In genomic region chr2:85013826-85014587, GRCm38 (mm10) we compare ENCODE assay signal across 19 mouse cellular contexts. TPM values are rescaled to one million over a fixed set of nuclear protein-coding genes. Genes with fewer than 3 reads are reported as not detected.
DNase-seq lines count a peak whose midpoint lies in the region; ATAC-seq and TF ChIP-seq lines count a peak whose summit lies in the region.
"Had no signal": no experiment of that assay in that cellular context is flagged by ENCODE, and none has a peak within 500 bp of the region (broad histone marks: within the 10 kb centered on the region; RNA-seq: fewer than 3 reads in every experiment).

No protein-coding gene starts in this region.

- peak; percentile 32 for DNase-seq in 416B (ENCODE audit: low read depth)
- DNase-seq in liver, postnatal 0 days = no peak
- DNase-seq in urinary bladder, postnatal 25 days (ENCODE audit: low spot score) = no peak
- no peak for DNase-seq in kidney, postnatal 14 days
- DNase-seq in heart, postnatal 36 days = no peak
- DNase-seq: adrenal gland, postnatal 14 days; cerebellum, adult 9-10 months; kidney, adult 11 months; kidney, postnatal 36 days; left cerebral cortex, postnatal 4 days; lung, embryonic 14.5 days had no signal

- WGBS in intestine, postnatal 0 days = 67% methylated on average over 5 of the region's 5 CpGs
- 77% methylated on average over 5 of the region's 5 CpGs for WGBS in intestine, embryonic 15.5 days
- 67% methylated on average over 5 of the region's 5 CpGs for WGBS in liver, postnatal 0 days (ENCODE audit: insufficient replicate concordance)

- H3K9ac ChIP-seq in intestine, postnatal 0 days (ENCODE audit: low read depth, low read length) = no peak overlapping the region
- H3K9ac ChIP-seq in intestine, embryonic 15.5 days = no peak overlapping the region
- no peak overlapping the region for H3K9ac ChIP-seq in liver, postnatal 0 days (replicated peaks)
- H3K9ac ChIP-seq: hindbrain, embryonic 12.5 days; lung, embryonic 14.5 days had no signal

- ATAC-seq in intestine, postnatal 0 days = no peak
- ATAC-seq in intestine, embryonic 15.5 days = no peak
- peak; percentile 59 for ATAC-seq in common myeloid progenitor, adult 5-6 weeks (replicated peaks; ENCODE audit: low read depth, poor library complexity, severe bottlenecking)
- ATAC-seq in liver, postnatal 0 days = no peak

- no peak overlapping the region for H3K27ac ChIP-seq in intestine, postnatal 0 days (ENCODE audit: low read depth, low read length)
- H3K27ac ChIP-seq in intestine, embryonic 15.5 days = no peak overlapping the region
- no peak overlapping the region for H3K27ac ChIP-seq in liver, postnatal 0 days (ENCODE audit: low read depth)
- H3K27ac ChIP-seq: hindbrain, embryonic 12.5 days had no signal

- no peak for TF ChIP-seq EP300 in liver, postnatal 0 days (IDR thresholded peaks at IDR 0.05; ENCODE audit: low read depth)

- H3K9me3 ChIP-seq in intestine, postnatal 0 days (ENCODE audit: control insufficient read depth) = no peaks in the 10 kb centered on the region
- H3K9me3 ChIP-seq in intestine, embryonic 15.5 days = no peaks in the 10 kb centered on the region
- no peaks in the 10 kb centered on the region for H3K9me3 ChIP-seq in liver, postnatal 0 days (ENCODE audit: low read length)
- H3K9me3 ChIP-seq: hindbrain, embryonic 12.5 days had no signal

- peaks cover 13% of the 10 kb centered on the region for H3K4me1 ChIP-seq in intestine, postnatal 0 days (replicated peaks; ENCODE audit: control insufficient read depth, insufficient read depth, low read length)
- H3K4me1 ChIP-seq in intestine, embryonic 15.5 days (replicated peaks) = peaks cover 16% of the 10 kb centered on the region
- peaks cover 29% of the 10 kb centered on the region for H3K4me1 ChIP-seq in liver, postnatal 0 days (ENCODE audit: insufficient read depth)
- H3K4me1 ChIP-seq: hindbrain, embryonic 12.5 days had no signal

- no peak overlapping the region for H3K4me2 ChIP-seq in intestine, postnatal 0 days (replicated peaks; ENCODE audit: low read depth)
- H3K4me2 ChIP-seq in intestine, embryonic 15.5 days (replicated peaks) = no peak overlapping the region
- no peak overlapping the region for H3K4me2 ChIP-seq in liver, postnatal 0 days (ENCODE audit: low read depth, low read length)
- H3K4me2 ChIP-seq: hindbrain, embryonic 12.5 days; lung, embryonic 14.5 days had no signal

- H3K36me3 ChIP-seq in intestine, postnatal 0 days (ENCODE audit: control insufficient read depth, insufficient read depth) = no peaks in the 10 kb centered on the region
- no peaks in the 10 kb centered on the region for H3K36me3 ChIP-seq in intestine, embryonic 15.5 days
- no peaks in the 10 kb centered on the region for H3K36me3 ChIP-seq in liver, postnatal 0 days (replicated peaks; ENCODE audit: insufficient read depth, low read length)
- H3K36me3 ChIP-seq: hindbrain, embryonic 12.5 days had no signal

- intact Hi-C loops in heart, postnatal 36 days (cut with DNase I) = no loop called here

- H3K27me3 ChIP-seq in intestine, postnatal 0 days (replicated peaks; ENCODE audit: control insufficient read depth, insufficient read depth, low read length) = no peaks in the 10 kb centered on the region
- H3K27me3 ChIP-seq in intestine, embryonic 15.5 days (replicated peaks) = no peaks in the 10 kb centered on the region
- no peaks in the 10 kb centered on the region for H3K27me3 ChIP-seq in liver, postnatal 0 days (ENCODE audit: insufficient read depth, low read length)
- H3K27me3 ChIP-seq: hindbrain, embryonic 12.5 days had no signal

- peak; percentile 24; the same call in 1 of the 2 replicates for TF ChIP-seq CTCF in intestine, postnatal 0 days (IDR thresholded peaks at IDR 0.05; ENCODE audit: low read depth)
- TF ChIP-seq CTCF in liver, postnatal 0 days (IDR thresholded peaks at IDR 0.05; ENCODE audit: low read depth) = 0 out of 2 replicates have a peak, but pooled peaks have one; percentile 28

- H3K4me3 ChIP-seq in intestine, postnatal 0 days (ENCODE audit: low read depth, low read length) = no peak overlapping the region
- no peak overlapping the region for H3K4me3 ChIP-seq in intestine, embryonic 15.5 days (replicated peaks)
- no peak overlapping the region for H3K4me3 ChIP-seq in liver, postnatal 0 days (ENCODE audit: low read depth, low read length)
- H3K4me3 ChIP-seq: hindbrain, embryonic 12.5 days had no signal

RNA-seq across cellular contexts. Expression of gene Ssrp1, which starts 23.0 kb away (rescaled TPM):
- 71.9 and 73.0 TPM in 2 replicates for polyA plus RNA-seq in intestine, postnatal 0 days (2015; fragmentation: Nextera tagmentation; extraction: Ambion mirVana)
- polyA plus RNA-seq in intestine, embryonic 15.5 days (2015; fragmentation: Nextera tagmentation; extraction: Ambion mirVana) = 256 and 258 TPM in 2 replicates
- 433 and 486 TPM in 2 replicates for total RNA-seq in common myeloid progenitor, adult 5-6 weeks (2017)
- 69.8 and 80.8 TPM in 2 replicates for polyA plus RNA-seq in liver, postnatal 0 days (2015; fragmentation: Nextera tagmentation; extraction: Ambion mirVana)
- total RNA-seq in heart, postnatal 36 days (2021) = 10 to 100 TPM; 40.6 to 41.6 TPM

RNA-seq across cellular contexts. Expression of gene P2rx3, which starts 23.3 kb away (rescaled TPM):
- 0.18 and 0.26 TPM in 2 replicates for polyA plus RNA-seq in intestine, postnatal 0 days (2015; fragmentation: Nextera tagmentation; extraction: Ambion mirVana)
- 1.0 and 1.4 TPM in 2 replicates for polyA plus RNA-seq in intestine, embryonic 15.5 days (2015; fragmentation: Nextera tagmentation; extraction: Ambion mirVana)
- not detected in 2 replicates for total RNA-seq in common myeloid progenitor, adult 5-6 weeks (2017)
- polyA plus RNA-seq in liver, postnatal 0 days (2015; fragmentation: Nextera tagmentation; extraction: Ambion mirVana) = 0.56 and 0.57 TPM in 2 replicates
- under 1 TPM; 0.31 to 0.60 TPM for total RNA-seq in heart, postnatal 36 days (2021)
- polyA plus RNA-seq: heart, embryonic 14.5 days had no signal

RNA-seq across cellular contexts. Expression of gene Prg3, which starts 26.0 kb away (rescaled TPM):
- not detected in 2 replicates for polyA plus RNA-seq in intestine, postnatal 0 days (2015; fragmentation: Nextera tagmentation; extraction: Ambion mirVana)
- polyA plus RNA-seq in intestine, embryonic 15.5 days (2015; fragmentation: Nextera tagmentation; extraction: Ambion mirVana) = not detected in 2 replicates
- total RNA-seq in common myeloid progenitor, adult 5-6 weeks (2017) = 2.8 and 7.1 TPM in 2 replicates
- 4.0 and 5.1 TPM in 2 replicates for polyA plus RNA-seq in liver, postnatal 0 days (2015; fragmentation: Nextera tagmentation; extraction: Ambion mirVana)
- total RNA-seq in heart, postnatal 36 days (2021) = not detected
- total RNA-seq: adrenal gland, postnatal 14 days; gastrocnemius, postnatal 4 days; layer of hippocampus, postnatal 25 days; left cerebral cortex, postnatal 4 days had no signal
- polyA plus RNA-seq: heart, embryonic 14.5 days; hindbrain, embryonic 12.5 days; lung, embryonic 14.5 days; testis, adult 2 months had no signal

RNA-seq across cellular contexts. Expression of gene Prg2, which starts 33.7 kb away (rescaled TPM):
- polyA plus RNA-seq in intestine, postnatal 0 days (2015; fragmentation: Nextera tagmentation; extraction: Ambion mirVana) = not detected in 2 replicates
- 0.48 and 0.75 TPM in 2 replicates for polyA plus RNA-seq in intestine, embryonic 15.5 days (2015; fragmentation: Nextera tagmentation; extraction: Ambion mirVana)
- total RNA-seq in common myeloid progenitor, adult 5-6 weeks (2017) = 26.2 and 36.6 TPM in 2 replicates
- polyA plus RNA-seq in liver, postnatal 0 days (2015; fragmentation: Nextera tagmentation; extraction: Ambion mirVana) = 22.0 and 26.1 TPM in 2 replicates
- not detected for total RNA-seq in heart, postnatal 36 days (2021)
- total RNA-seq: gastrocnemius, postnatal 4 days; layer of hippocampus, postnatal 25 days; left cerebral cortex, postnatal 4 days had no signal
- polyA plus RNA-seq: heart, embryonic 14.5 days; lung, embryonic 14.5 days; testis, adult 2 months had no signal

RNA-seq across cellular contexts. Expression of gene Tnks1bp1, which starts 33.8 kb away (rescaled TPM):
- polyA plus RNA-seq in intestine, postnatal 0 days (2015; fragmentation: Nextera tagmentation; extraction: Ambion mirVana) = 18.0 and 19.5 TPM in 2 replicates
- 35.2 and 35.5 TPM in 2 replicates for polyA plus RNA-seq in intestine, embryonic 15.5 days (2015; fragmentation: Nextera tagmentation; extraction: Ambion mirVana)
- 2.9 and 5.1 TPM in 2 replicates for total RNA-seq in common myeloid progenitor, adult 5-6 weeks (2017)
- 6.0 and 6.5 TPM in 2 replicates for polyA plus RNA-seq in liver, postnatal 0 days (2015; fragmentation: Nextera tagmentation; extraction: Ambion mirVana)
- 10 to 100 TPM; 61.9 to 65.9 TPM for total RNA-seq in heart, postnatal 36 days (2021)
